Mouse (Mus musculus) hindbrain, embryonic 16.5 days (tissue): ENCODE results near the gene Podn. TPM values are rescaled to one million over a fixed set of nuclear protein-coding genes. Genes with fewer than 3 reads are reported as not detected.

Experiments
- ATAC-seq: fragments of 200-750 bp; cut with Nextera tagmentation; 2 replicates; pipeline ENCODE4 v1.8.0; 2017; ENCODE audit warnings: moderate TSS enrichment, moderate library complexity
- H3K27ac ChIP-seq: fragments of 300-500 bp; sonication (generic); 2 replicates; pipeline ENCODE4 v1.5.1; 2014; ENCODE audit warnings: low read depth, mild to moderate bottlenecking, control low read depth, low read length, moderate library complexity
- H3K27me3 ChIP-seq: fragments of 300-500 bp; sonication (generic); replicated peaks from 2 replicates; pipeline ENCODE4 v1.6.1; 2014; ENCODE audit warnings: low read length; ENCODE audit not compliant: control insufficient read depth, insufficient read depth
- H3K36me3 ChIP-seq: fragments of 300-500 bp; sonication (generic); 2 replicates; pipeline ENCODE4 v1.6.1; 2014; ENCODE audit warnings: mild to moderate bottlenecking, low read length, moderate library complexity, mixed read lengths; ENCODE audit not compliant: control insufficient read depth, insufficient read depth
- H3K4me1 ChIP-seq: fragments of 300-500 bp; sonication (generic); 2 replicates; pipeline ENCODE4 v1.6.1; 2014; ENCODE audit warnings: low read depth, low read length; ENCODE audit not compliant: control insufficient read depth, insufficient read depth
- H3K4me2 ChIP-seq: fragments of 300-500 bp; sonication (generic); 2 replicates; pipeline ENCODE4 v1.6.1; 2014; ENCODE audit warnings: mild to moderate bottlenecking, low read length, control low read depth, moderate library complexity
- H3K4me3 ChIP-seq: fragments of 300-500 bp; sonication (generic); 2 replicates; pipeline ENCODE4 v1.5.1; 2014; ENCODE audit warnings: mild to moderate bottlenecking, low read length, control low read depth, moderate library complexity
- H3K9ac ChIP-seq: fragments of 300-500 bp; sonication (generic); 2 replicates; pipeline ENCODE4 v1.6.1; 2014; ENCODE audit warnings: low read depth, mild to moderate bottlenecking, control low read depth, low read length, moderate library complexity
- H3K9me3 ChIP-seq: fragments of 300-500 bp; sonication (generic); 2 replicates; pipeline ENCODE4 v1.6.1; 2014; ENCODE audit warnings: mild to moderate bottlenecking, low read length, moderate library complexity; ENCODE audit not compliant: control insufficient read depth
- WGBS: fragments of 180-500 bp; shearing (Covaris S2); extraction: QIAGEN DNeasy Blood & Tissue Kit; methylation state at CpG from one replicate; pipeline ENCODE4 v1.1.7; 2014; 5-methylcytosine and 5-hydroxymethylcytosine counted together
- microRNA-seq: library from miRNA; unstranded; fragments of <30 nt; microRNA quantifications from one replicate; pipeline ENCODE4, GENCODE M21; 2017
- polyA plus RNA-seq: library from polyadenylated mRNA; unstranded; fragments of >200 nt; fragmentation: Nextera tagmentation; extraction: Ambion mirVana; gene quantifications from 2 replicates; pipeline ENCODE4 v1.2.1, GENCODE M21; 2015

Gene Podn
- polyA plus RNA-seq, 1 experiment from 2014 or later, result 0.29 TPM

DNA sequence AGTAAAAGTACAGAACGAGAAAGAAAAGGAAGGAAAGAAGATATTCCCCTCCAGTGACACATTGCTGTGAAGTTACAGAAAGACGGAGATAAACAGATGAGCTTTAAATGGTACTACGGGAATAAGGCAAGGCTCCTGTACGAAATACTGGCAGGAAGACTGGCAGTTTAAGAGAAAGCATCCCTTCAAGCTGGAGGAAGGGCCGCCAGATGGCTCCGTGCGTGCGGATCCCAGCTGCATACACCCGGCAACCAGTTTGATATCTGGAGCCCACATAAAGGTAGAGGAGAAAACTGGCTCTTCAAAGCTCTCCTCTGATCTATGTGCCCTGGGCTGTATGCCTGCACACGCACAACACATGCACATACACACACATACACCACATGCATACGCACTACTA is 121.7 kb downstream of the Podn start:
- 66% methylated on average over 11 of the region's 11 CpGs for WGBS

DNA sequence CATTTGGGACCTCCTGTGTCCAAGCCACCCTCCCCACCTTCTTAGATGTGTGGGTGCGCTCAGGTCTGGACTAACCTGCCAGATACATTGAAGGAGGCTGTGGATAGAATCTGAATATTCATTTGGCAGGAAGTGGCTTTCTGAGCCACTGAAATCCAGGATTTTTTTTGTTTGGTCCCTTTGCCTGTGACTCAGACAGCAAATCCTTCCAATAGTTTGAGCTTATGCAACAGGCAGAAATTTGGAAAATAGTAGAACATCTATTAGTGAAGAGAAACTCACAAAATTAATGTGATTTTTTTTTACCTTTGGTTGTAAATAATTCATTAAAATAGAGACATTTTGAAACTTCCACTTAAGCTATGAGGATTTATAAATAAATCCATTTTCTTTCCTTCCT is 125.1 kb downstream of the Podn start:
- H3K9me3 ChIP-seq, result no peaks in the 10 kb centered on the region

More for the DNA sequence above, 121.7 kb downstream of the Podn start:
- H3K27ac ChIP-seq, result peak overlapping the region; percentile 20; the same call in 1 of the 2 replicates
- H3K9me3 ChIP-seq, result no peaks in the 10 kb centered on the region
- no peaks in the 10 kb centered on the region for H3K27me3 ChIP-seq
- no peak overlapping the region for H3K9ac ChIP-seq
- ATAC-seq, result peak; percentile 48; the same call in 1 of the 2 replicates
- no peak overlapping the region for H3K4me3 ChIP-seq
- H3K4me1 ChIP-seq, result peaks cover 3% of the 10 kb centered on the region
- no peaks in the 10 kb centered on the region for H3K36me3 ChIP-seq
- H3K4me2 ChIP-seq, result no peak overlapping the region

DNA sequence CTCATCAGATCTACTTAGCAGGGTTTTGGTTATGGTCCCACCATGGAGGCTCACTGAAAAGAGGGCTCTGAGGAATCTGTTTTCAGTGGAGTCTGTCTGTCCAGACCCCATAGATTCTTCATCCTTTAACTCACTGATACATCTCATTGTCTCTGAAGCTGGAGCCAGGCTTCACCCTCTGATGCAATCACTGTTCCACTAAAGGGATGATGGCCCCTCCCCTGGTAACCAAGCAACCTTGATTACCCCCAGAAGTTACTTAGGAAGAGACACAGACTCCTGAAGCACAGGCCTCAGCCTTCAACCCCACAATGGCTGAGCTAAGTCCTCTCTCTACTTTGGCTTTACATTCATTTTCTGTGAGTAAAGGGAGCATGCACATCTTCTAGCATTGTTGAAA is 126.5 kb downstream of the Podn start:
- ATAC-seq, result no peak
- Histone ChIP-seq H3K4me2 (no peak overlapping the region), H3K4me1 (no peaks in the 10 kb centered on the region)

More for the DNA sequence above, 125.1 kb downstream of the Podn start:
- H3K27me3 ChIP-seq, result no peaks in the 10 kb centered on the region
- no peak overlapping the region for H3K27ac ChIP-seq
- ATAC-seq, result no peak
- H3K4me2 ChIP-seq, result no peak overlapping the region
- H3K36me3 ChIP-seq, result no peaks in the 10 kb centered on the region
- H3K4me1 ChIP-seq, result no peaks in the 10 kb centered on the region
- no peak overlapping the region for H3K9ac ChIP-seq
- 95% methylated on average over 1 of the region's 1 CpGs for WGBS
- no peak overlapping the region for H3K4me3 ChIP-seq

GRCm38 (mm10) chr4:107967966-107968682 is 128.1 kb downstream of the Podn start, which contains the start of gene Slc1a7:
Gene Slc1a7, plus strand, starts transcription at chr4:107968332.
- Histone ChIP-seq H3K27me3 (no peaks in the 10 kb centered on the region), H3K36me3 (no peaks in the 10 kb centered on the region), H3K9ac (no peak within 1 kb of the TSS), H3K4me3 (no peak within 1 kb of the TSS), H3K9me3 (no peaks in the 10 kb centered on the region), H3K4me1 (no peaks in the 10 kb centered on the region), H3K27ac (no peak within 1 kb of the TSS), H3K4me2 (no peak within 1 kb of the TSS)
- peak; percentile 11; the same call in 1 of the 2 replicates for ATAC-seq
- WGBS, result 75% methylated on average over 16 of the region's 16 CpGs

More for the DNA sequence above, 126.5 kb downstream of the Podn start:
- Histone ChIP-seq H3K9me3 (no peaks in the 10 kb centered on the region), H3K27ac (no peak overlapping the region), H3K27me3 (no peaks in the 10 kb centered on the region), H3K36me3 (no peaks in the 10 kb centered on the region), H3K4me3 (no peak overlapping the region), H3K9ac (no peak overlapping the region)

DNA sequence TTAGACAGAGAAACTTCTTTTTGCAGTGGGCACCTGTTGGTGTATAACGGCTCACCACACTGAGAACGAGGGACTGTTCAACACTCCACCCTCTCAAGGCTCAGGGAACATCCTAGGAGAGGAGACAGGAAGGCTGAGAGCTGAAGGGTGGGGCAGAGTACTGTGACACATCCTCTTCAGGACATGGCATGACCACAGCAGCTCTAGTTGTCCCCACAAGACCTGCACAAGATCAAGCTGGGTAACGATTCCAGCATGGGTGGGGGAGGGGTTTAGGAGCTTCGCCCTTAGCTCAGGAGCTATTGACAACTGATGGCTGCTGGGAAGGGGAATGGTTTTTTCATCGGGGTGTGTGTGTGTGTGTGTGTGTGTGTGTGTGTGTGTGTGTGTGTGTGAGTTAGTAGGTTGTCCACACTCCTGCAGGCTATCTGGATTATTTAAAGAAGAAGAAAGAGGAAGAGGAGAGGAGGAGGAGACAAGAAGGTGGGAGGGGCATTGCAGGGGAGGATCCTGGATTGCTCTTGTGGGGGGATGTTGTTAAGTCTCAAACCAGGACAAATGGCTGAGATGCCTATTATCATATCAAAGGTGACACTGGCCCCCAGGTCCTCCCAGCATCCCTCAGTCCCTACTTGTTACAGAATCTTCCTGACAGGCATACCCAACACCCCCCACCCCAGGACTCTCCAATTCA is 129.7 kb downstream of the Podn start:
- Histone ChIP-seq H3K4me2 (no peak overlapping the region), H3K36me3 (no peaks in the 10 kb centered on the region), H3K27me3 (no peaks in the 10 kb centered on the region), H3K9me3 (no peaks in the 10 kb centered on the region), H3K9ac (no peak overlapping the region), H3K4me3 (no peak overlapping the region), H3K27ac (no peak overlapping the region), H3K4me1 (no peaks in the 10 kb centered on the region; the same call in 1 of the 2 replicates)
- WGBS, result 66% methylated on average over 5 of the region's 5 CpGs
- no peak for ATAC-seq

Small RNA genes within 50 kb of the gene (microRNA-seq; reads per million reads assigned to microRNA genes)
- not detected for gene Mir6397

Other genes starting within 250 kb of the Podn start
- gene Magoh, start 216.7 kb downstream of the Podn start, polyA plus RNA-seq, result 87.7 and 88.8 TPM in 2 replicates
- gene 0610037L13Rik, start 206.6 kb downstream of the Podn start, polyA plus RNA-seq, result 95.5 and 98.6 TPM in 2 replicates
- gene Cpt2, start 172.8 kb downstream of the Podn start, polyA plus RNA-seq, result 16.3 and 19.1 TPM in 2 replicates
- gene Slc1a7, start 128.1 kb downstream of the Podn start, polyA plus RNA-seq, result 0.18 TPM in 1 of 2 replicates, not detected in the other
- gene Scp2, start 48.6 kb upstream of the Podn start, polyA plus RNA-seq, result 211 and 220 TPM in 2 replicates
- gene Echdc2, start 69.0 kb upstream of the Podn start, polyA plus RNA-seq, result 12.5 and 14.2 TPM in 2 replicates
- gene Zyg11a, start 121.6 kb upstream of the Podn start, polyA plus RNA-seq, result 0.15 TPM in 1 of 2 replicates, not detected in the other
- 25.8 and 32.1 TPM in 2 replicates for gene Zyg11b, start 204.7 kb upstream of the Podn start, polyA plus RNA-seq
- 50.1 and 56.7 TPM in 2 replicates for gene Coa7, start 231.7 kb upstream of the Podn start, polyA plus RNA-seq